Mouse (Mus musculus): ENCODE data around the gene Prr7. TPM values are rescaled to one million over a fixed set of nuclear protein-coding genes. Genes with fewer than 3 reads are reported as not detected.
A peak's percentile ranks its signal among the peaks of the same experiment; 100 is the strongest.

Gene Prr7
- total and polyA plus RNA-seq, 2 experiments from 2014 or later, result 0.08 to 3.6 TPM

DNA sequence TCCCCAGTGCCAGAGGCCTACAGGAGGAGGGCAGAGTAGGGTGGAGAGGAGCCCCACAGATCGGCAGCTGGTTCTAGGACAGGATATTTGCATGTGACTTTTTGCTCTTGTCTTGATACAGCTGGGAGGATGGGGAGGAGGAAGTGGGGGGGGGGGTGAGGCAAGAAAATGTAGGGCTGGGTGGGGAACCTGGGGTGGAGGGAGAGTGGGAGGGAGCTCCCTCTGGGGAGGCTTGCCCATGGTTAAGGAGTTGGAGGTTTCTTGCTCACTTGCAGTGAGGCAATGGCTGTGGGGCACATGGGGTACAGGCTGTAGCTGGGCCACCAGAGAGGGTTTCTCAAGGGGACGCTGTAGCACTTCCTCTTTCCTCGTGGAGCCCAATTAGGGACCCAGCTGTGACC lies 16.5 kb upstream of the Prr7 start:
- Histone ChIP-seq H3K27ac (ENCODE audit: low read depth) (no peak overlapping the region; the same call in 1 of the 2 replicates), H3K36me3 (replicated peaks; ENCODE audit: control insufficient read depth, insufficient read depth, low read length) (peaks cover 25% of the 10 kb centered on the region), H3K4me2 (ENCODE audit: low read depth, low read length) (peak overlapping the region; percentile 81; the same call in 1 of the 2 replicates), H3K27me3 (ENCODE audit: control insufficient read depth, insufficient read depth, low read length) (no peaks in the 10 kb centered on the region), H3K9me3 (replicated peaks; ENCODE audit: control insufficient read depth, low read length) (no peaks in the 10 kb centered on the region), H3K4me1 (ENCODE audit: control insufficient read depth, insufficient read depth) (peaks cover 57% of the 10 kb centered on the region), H3K4me3 (ENCODE audit: low read depth, low read length) (no peak overlapping the region), H3K9ac (replicated peaks; ENCODE audit: low read depth, low read length) (no peak overlapping the region)
- DNase-seq (ENCODE audit: low spot score), result no peak
- 38% methylated on average over 3 of the region's 3 CpGs for WGBS
- TF ChIP-seq CTCF (IDR thresholded peaks at IDR 0.05; ENCODE audit: low read depth), result no peak
- no peak for ATAC-seq (ENCODE audit: insufficient read depth, low read depth)

DNA sequence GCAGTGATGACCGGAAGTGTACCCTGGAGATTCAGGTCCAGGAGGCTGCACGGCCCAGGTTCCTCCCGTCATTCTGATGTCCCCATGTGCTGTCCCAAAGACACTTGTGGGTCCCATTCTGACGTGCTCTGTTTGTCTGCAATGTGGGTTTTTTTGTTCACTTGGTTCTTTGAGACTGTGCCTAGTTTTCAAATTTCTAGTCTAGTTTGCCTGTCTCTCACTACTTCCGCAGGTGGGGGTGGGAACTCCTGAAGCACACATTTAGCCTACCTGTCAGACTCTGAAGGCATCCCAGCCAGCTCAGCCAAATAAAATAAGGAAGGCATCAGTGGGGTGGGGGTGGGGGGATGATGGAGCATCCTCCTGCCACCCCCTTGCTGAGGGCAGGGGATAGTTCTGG lies 15.9 kb upstream of the Prr7 start:
- 86% methylated on average over 5 of the region's 5 CpGs for WGBS
- no peak overlapping the region for H3K4me2 ChIP-seq (ENCODE audit: low read depth, low read length)
- H3K9me3 ChIP-seq (replicated peaks; ENCODE audit: control insufficient read depth, low read length), result no peaks in the 10 kb centered on the region
- TF ChIP-seq EP300 (IDR thresholded peaks at IDR 0.05; ENCODE audit: low read depth) (no peak), CTCF (IDR thresholded peaks at IDR 0.05; ENCODE audit: low read depth) (no peak)
- H3K27me3 ChIP-seq (ENCODE audit: control insufficient read depth, insufficient read depth, low read length), result no peaks in the 10 kb centered on the region
- ATAC-seq (ENCODE audit: insufficient read depth, low read depth), result no peak
- H3K4me1 ChIP-seq (ENCODE audit: control insufficient read depth, insufficient read depth), result peaks cover 57% of the 10 kb centered on the region
- H3K4me3 ChIP-seq (ENCODE audit: low read depth, low read length), result no peak overlapping the region
- H3K9ac ChIP-seq (replicated peaks; ENCODE audit: low read depth, low read length), result no peak overlapping the region
- no peak for DNase-seq (ENCODE audit: low spot score)
- peaks cover 31% of the 10 kb centered on the region for H3K36me3 ChIP-seq (replicated peaks; ENCODE audit: control insufficient read depth, insufficient read depth, low read length)
- H3K27ac ChIP-seq (ENCODE audit: low read depth), result no peak overlapping the region

DNA sequence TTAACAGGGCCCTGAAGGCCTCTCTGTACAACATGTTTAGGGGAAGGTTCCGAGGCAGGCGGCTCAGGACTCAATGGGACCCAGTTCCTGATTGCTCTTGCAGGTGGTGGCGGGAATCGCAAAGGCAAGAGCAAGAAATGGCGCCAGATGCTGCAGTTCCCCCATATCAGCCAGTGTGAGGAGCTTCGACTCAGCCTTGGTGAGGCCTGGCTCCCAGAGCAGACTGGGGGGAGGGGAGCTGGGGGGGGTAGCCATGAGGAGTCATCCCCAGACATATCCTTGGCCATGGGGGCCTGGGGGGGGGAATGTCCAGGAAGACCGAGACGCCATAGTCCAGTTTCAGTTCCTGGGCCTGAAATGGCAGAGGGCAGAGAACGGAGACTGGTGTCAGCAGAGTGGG lies 14.9 kb upstream of the Prr7 start:
- no peak for ATAC-seq (ENCODE audit: insufficient read depth, low read depth)
- Histone ChIP-seq H3K4me1 (ENCODE audit: control insufficient read depth, insufficient read depth) (peaks cover 52% of the 10 kb centered on the region), H3K4me3 (ENCODE audit: low read depth, low read length) (no peak overlapping the region), H3K27me3 (ENCODE audit: control insufficient read depth, insufficient read depth, low read length) (no peaks in the 10 kb centered on the region), H3K36me3 (replicated peaks; ENCODE audit: control insufficient read depth, insufficient read depth, low read length) (peaks cover 41% of the 10 kb centered on the region), H3K9ac (replicated peaks; ENCODE audit: low read depth, low read length) (no peak overlapping the region), H3K9me3 (replicated peaks; ENCODE audit: control insufficient read depth, low read length) (no peaks in the 10 kb centered on the region), H3K27ac (ENCODE audit: low read depth) (no peak overlapping the region), H3K4me2 (ENCODE audit: low read depth, low read length) (no peak overlapping the region)
- no peak for DNase-seq (ENCODE audit: low spot score)
- WGBS, result 86% methylated on average over 9 of the region's 9 CpGs
- TF ChIP-seq EP300 (IDR thresholded peaks at IDR 0.05; ENCODE audit: low read depth), result no peak
- TF ChIP-seq CTCF (IDR thresholded peaks at IDR 0.05; ENCODE audit: low read depth), result no peak

DNA sequence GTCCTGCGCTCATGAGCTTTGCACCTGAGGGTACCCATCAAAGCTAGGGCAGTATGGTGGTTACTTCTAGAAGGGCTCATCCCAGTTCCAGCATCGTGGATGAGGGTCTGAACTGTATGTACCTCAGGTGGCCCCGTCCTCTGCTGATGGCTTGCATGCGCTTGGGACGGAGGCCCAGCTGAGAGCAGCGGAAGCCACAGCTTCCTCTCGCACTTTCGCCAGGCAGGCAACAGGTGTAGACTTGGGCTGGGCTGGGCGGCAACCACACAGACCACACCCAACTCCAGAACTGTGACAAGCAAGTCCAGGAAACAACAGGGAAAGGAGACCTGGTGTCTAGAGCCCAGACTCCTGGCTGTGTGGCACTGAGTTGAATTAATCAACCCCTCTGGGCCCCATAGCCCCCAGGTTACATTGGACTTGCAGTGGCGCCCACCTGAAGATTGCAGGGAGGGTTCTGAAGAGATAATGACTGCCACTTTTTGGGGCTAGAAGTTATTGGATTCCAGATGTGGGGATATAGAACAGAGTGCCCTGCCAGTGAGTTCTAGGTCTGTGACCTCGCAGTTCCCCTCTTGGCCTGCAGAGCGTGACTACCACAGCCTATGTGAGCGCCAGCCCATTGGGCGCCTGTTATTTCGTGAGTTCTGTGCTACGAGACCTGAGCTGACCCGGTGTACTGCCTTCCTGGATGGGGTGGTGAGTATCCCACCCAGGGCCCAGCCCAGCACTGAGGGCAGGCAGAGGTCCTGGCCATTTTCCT lies 14.2 kb upstream of the Prr7 start:
- Histone ChIP-seq H3K9me3 (replicated peaks; ENCODE audit: control insufficient read depth, low read length) (no peaks in the 10 kb centered on the region), H3K27ac (ENCODE audit: low read depth) (peak overlapping the region; percentile 79), H3K4me2 (ENCODE audit: low read depth, low read length) (peak overlapping the region; percentile 9; the same call in 1 of the 2 replicates), H3K4me1 (ENCODE audit: control insufficient read depth, insufficient read depth) (peaks cover 50% of the 10 kb centered on the region), H3K9ac (replicated peaks; ENCODE audit: low read depth, low read length) (no peak overlapping the region), H3K36me3 (replicated peaks; ENCODE audit: control insufficient read depth, insufficient read depth, low read length) (peaks cover 47% of the 10 kb centered on the region), H3K4me3 (ENCODE audit: low read depth, low read length) (no peak overlapping the region), H3K27me3 (ENCODE audit: control insufficient read depth, insufficient read depth, low read length) (no peaks in the 10 kb centered on the region)
- ATAC-seq (ENCODE audit: insufficient read depth, low read depth) (no peak), DNase-seq (ENCODE audit: low spot score) (no peak)
- TF ChIP-seq EP300 (IDR thresholded peaks at IDR 0.05; ENCODE audit: low read depth), result no peak
- TF ChIP-seq CTCF (IDR thresholded peaks at IDR 0.05; ENCODE audit: low read depth), result no peak
- 80% methylated on average over 16 of the region's 17 CpGs for WGBS

DNA sequence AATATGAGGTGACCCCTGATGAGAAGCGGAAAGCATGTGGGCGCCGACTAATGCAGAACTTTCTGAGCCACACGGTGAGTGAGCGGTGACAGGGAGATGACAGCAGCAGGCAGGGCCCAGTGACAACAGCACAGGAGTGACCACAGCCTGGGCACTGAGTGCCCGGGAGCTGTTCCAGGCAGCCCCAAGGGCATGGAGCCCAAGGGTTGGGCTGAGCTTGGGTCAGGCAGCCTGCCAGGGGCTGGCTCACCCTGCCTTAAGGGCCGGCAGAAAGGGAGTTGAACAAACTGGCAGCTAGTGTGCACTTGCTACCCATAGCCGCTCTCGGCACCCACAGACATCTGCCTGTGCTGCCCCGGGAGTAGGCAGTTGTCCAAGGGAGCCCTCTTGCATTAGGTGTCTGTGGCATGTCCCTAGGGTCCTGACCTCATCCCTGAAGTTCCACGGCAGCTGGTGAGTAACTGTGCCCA lies 13.5 kb upstream of the Prr7 start:
- Histone ChIP-seq H3K27ac (ENCODE audit: low read depth) (peak overlapping the region; percentile 79), H3K9ac (replicated peaks; ENCODE audit: low read depth, low read length) (no peak overlapping the region), H3K27me3 (ENCODE audit: control insufficient read depth, insufficient read depth, low read length) (no peaks in the 10 kb centered on the region), H3K4me3 (ENCODE audit: low read depth, low read length) (no peak overlapping the region), H3K36me3 (replicated peaks; ENCODE audit: control insufficient read depth, insufficient read depth, low read length) (peaks cover 54% of the 10 kb centered on the region), H3K4me1 (ENCODE audit: control insufficient read depth, insufficient read depth) (peaks cover 50% of the 10 kb centered on the region), H3K4me2 (ENCODE audit: low read depth, low read length) (0 out of 2 replicates have a peak overlapping the region, but pooled peaks have one; percentile 16), H3K9me3 (replicated peaks; ENCODE audit: control insufficient read depth, low read length) (no peaks in the 10 kb centered on the region)
- ATAC-seq (ENCODE audit: insufficient read depth, low read depth) (peak; percentile 95), DNase-seq (ENCODE audit: low spot score) (peak; percentile 87)
- 40% methylated on average over 11 of the region's 11 CpGs for WGBS
- TF ChIP-seq CTCF (IDR thresholded peaks at IDR 0.05; ENCODE audit: low read depth), result no peak
- TF ChIP-seq EP300 (IDR thresholded peaks at IDR 0.05; ENCODE audit: low read depth), result peak; percentile 60

All from heart, postnatal 0 days (tissue).